Mouse (Mus musculus) adrenal gland, postnatal 25 days (tissue): ENCODE data around the gene Kcnf1. TPM values are rescaled to one million over a fixed set of nuclear protein-coding genes. Genes with fewer than 3 reads are reported as not detected.
A peak's percentile ranks its signal among the peaks of the same experiment; 100 is the strongest.

Experiments used
- DNase-seq: peaks from one replicate; pipeline ENCODE4 v3.0.0; 2021; ENCODE audit warnings: mixed read lengths
- long read RNA-seq: library from polyadenylated mRNA; stranded (forward); transcript quantifications from one replicate; pipeline ENCODE4 v2.0.0, GENCODE M21; 2021
- total RNA-seq: library from RNA; stranded (reverse); gene quantifications from 2 replicates; pipeline ENCODE4 v1.2.3, GENCODE M21; 2021

The Kcnf1 gene
- 0.21 and 0.57 TPM in 2 replicates for total RNA-seq
- long read RNA-seq: 0 reads

DNA sequence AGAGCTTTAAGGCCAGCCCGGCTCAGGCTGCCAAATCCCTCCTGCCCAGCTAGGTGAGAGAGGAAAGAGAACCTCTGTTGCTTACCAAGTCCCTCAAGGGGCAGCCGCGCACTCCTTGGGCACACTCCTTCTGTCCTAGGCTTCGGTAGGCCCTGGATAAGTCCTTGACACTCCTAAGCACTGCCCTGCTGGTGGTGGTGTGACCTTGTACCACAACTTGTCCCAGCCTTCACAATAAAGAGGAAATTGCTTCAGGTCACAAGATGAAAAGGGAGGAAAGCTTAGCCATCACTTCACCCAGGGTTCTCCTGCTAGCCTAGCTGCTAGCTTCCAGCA lies at the start of gene Kcnf1:
Gene Kcnf1, minus strand, starts transcription at position 132 of the 336 bp plus-strand sequence.
- no peak for DNase-seq

DNA sequence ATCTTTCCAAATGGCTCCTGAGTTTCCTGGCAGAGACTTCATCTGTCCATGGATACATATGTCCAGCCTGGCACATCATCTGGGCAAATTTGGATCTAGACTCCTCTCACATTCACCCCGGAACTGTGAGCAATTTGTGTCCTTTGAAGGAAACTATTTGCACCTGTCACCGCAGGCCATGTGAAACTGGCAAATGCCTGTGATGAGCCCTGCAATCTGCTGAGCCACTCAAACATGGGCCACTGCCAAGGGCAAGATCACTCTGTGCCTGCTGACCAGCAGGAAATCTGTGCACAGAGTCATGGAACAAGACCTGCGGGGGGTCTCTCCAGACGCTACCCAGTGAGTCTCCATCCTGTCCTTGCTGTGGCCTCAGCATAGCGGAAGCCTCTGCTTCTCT lies 48.3 kb upstream of the Kcnf1 start:
- DNase-seq: peak; percentile 56

- DNase-seq: no peak
Measured at GRCm38 (mm10) chr12:17223050-17223449, 46.4 kb upstream of the Kcnf1 start.

- no peak for DNase-seq
Measured at GRCm38 (mm10) chr12:17221891-17222428, 45.3 kb upstream of the Kcnf1 start.

DNA sequence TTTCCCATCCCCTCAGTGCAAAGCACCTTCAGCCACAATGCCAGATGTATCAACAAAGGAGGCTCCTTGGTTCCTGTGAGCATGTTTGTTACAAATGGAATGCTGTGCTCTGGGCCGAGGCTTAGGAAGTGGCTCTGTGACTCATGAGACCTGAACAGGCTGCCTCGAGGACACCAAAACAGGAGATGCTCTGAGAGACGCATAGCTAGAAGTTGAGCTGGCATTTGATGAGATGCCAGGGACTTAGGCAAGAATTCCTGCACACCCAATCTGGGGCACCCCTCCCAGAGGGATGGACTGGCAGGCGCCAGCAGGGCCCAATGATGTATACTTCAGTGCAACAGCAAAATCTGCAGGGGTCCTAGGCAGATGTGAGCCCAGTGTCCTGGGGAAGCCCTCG lies 43.9 kb upstream of the Kcnf1 start:
- peak; percentile 51 for DNase-seq

GRCm38 (mm10) chr12:17219107-17219506 lies 42.4 kb upstream of the Kcnf1 start:
- no peak for DNase-seq

- DNase-seq: no peak
Measured at GRCm38 (mm10) chr12:17218390-17218789, 41.7 kb upstream of the Kcnf1 start.

- peak; percentile 50 for DNase-seq
Measured at GRCm38 (mm10) chr12:17215751-17216150, 39.1 kb upstream of the Kcnf1 start.

- no peak for DNase-seq
Measured at GRCm38 (mm10) chr12:17202492-17203322, 26.0 kb upstream of the Kcnf1 start.

- DNase-seq: no peak
Measured at GRCm38 (mm10) chr12:17198621-17199020, 21.9 kb upstream of the Kcnf1 start.

GRCm38 (mm10) chr12:17194140-17194539 lies 17.5 kb upstream of the Kcnf1 start:
- DNase-seq: no peak

- DNase-seq: no peak
Measured at GRCm38 (mm10) chr12:17193311-17193710, 16.6 kb upstream of the Kcnf1 start.

GRCm38 (mm10) chr12:17192887-17193286 lies 16.2 kb upstream of the Kcnf1 start:
- DNase-seq: no peak

DNA sequence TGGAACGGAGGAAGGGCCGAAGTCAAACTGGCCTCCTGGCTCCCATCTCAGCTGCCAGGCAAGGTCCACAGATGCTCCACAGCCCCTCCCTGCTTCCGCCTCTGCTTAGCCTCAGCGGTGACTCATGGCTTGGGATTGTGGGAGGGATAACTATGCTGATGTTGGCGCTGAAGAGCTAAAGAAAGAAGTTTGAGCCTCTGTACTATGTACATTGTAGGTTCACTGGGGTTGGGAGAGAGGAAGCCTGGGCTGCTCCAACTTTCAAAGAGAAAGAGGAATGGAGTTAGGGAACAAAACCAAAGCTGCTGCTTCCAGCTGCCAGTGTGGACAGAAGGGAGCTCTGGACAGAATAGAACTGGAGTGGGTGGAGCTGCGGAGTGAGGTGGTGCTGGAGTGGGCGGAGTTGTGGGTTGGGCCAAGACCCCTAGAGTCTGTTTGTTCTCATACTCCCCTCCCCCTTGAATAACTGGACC lies 7.7 kb upstream of the Kcnf1 start:
- peak; percentile 58 for DNase-seq

DNA sequence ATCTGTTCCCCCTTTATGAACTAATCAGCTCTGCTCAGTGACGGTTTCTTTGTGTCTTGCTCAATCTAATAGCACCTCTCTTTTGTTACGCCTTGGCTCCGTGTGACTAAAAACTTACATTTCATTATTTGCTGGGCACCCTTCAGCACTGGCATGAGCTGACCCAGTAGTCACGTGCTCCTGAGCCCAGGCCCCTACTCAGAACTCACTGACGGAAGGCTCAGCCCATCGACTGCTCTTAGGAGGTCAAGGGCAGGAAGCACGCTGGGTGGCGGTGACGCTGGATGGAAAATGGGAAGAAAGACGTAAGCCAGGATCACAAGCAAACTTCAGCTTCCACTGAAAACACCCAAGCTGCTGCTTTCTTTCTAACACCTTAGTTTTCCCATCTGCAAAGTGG lies 7.1 kb upstream of the Kcnf1 start:
- DNase-seq: no peak

DNA sequence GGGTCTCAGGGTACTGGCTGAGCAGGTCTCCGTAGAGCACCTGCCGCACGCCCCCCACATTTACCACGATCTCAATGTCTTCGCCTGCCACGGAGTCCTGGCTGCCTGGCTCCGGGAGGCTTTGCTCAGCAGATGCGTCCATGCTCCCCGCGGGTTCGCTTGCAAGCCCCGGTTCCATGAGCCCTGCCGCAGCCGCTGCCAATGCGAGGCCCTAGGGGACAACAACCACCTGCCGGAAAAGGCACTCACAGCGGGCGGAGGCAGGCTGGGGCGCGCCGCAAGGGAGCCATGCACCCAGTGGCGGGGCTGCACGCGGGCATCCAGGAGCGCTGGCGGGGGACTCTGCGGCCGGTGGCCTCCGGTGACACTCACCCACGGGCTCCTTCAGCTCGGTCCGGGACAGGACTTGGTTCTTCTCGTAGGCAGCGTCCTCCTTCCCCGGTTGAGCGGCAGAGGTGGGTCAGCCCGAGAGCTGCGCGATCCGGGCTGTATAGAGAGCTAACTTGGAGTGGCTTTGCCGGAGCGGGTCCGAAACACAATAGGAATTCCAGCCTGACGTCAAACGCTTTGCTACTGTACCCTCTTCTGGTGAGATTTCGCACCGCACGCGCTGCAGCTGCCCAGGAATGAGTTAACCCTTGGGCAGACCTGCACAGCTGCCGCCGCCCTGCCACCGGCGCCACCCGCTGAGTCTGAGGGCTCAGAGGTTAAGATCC lies 489 bp downstream of the Kcnf1 start:
- DNase-seq: peak; percentile 45

DNA sequence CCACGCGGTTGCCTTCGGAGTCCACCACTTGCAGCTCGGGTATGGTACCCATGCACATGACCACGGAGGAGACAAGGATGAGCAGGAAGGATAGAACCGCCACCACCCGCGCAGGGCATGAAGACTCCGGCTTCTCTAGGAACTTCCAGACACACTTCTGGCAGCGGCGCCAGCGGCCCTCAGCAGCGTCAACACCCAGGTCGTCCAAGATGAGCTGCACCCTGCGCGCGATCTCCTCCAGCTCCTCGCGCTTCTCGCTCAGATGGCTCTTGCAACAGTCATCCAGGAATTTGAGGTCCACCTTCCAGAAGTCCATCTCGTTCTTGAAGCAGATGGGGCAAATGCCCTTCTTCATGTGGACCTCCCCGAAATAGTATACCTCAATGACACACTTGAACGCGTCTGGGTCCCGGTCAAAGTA lies 1.1 kb downstream of the Kcnf1 start:
- peak; percentile 4 for DNase-seq

- no peak for DNase-seq
Measured at GRCm38 (mm10) chr12:17175124-17175523, 1.6 kb downstream of the Kcnf1 start.

- DNase-seq: no peak
Measured at GRCm38 (mm10) chr12:17174134-17174893, 2.4 kb downstream of the Kcnf1 start.

- DNase-seq: no peak
Measured at GRCm38 (mm10) chr12:17170406-17170805, 6.3 kb downstream of the Kcnf1 start.

DNA sequence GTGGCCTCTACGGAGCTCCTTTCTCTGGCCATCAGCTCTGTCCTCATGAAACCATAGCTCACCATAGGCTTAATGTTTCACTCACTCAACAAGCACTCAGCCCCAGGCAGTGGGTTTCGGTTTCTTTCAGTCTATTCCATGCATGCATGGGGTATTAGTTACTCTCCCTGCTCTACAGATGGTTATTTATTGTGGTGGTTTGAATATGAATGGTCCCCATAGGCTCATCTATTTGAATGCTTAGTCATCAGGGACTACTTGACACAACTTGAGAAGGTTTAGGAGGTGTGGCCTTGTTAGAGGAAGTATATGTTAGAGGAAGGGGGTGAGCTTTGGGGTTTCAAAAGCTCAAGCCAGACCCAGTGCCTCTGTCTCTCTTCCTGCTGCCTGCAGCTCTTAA lies 10.6 kb downstream of the Kcnf1 start:
- no peak for DNase-seq

DNA sequence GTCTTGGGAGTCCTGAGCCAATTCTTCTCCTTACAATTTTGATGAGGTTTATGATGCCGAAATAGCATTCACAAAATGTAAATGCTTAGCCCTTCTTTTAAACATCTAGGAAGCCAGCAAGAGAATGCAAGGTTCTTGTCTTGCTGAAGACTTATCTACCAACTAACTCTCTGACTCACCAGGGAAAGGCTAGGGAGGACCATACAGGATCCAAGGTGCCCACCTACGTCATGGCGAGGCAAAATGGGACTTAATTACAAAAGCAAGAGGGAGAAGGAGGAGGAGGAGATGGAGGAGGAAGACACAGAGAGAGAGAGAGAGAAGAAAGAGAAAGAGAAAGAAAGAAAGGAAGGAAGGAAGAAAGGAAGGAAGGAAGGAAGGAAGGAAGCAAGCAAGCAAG lies 12.7 kb downstream of the Kcnf1 start:
- no peak for DNase-seq

DNA sequence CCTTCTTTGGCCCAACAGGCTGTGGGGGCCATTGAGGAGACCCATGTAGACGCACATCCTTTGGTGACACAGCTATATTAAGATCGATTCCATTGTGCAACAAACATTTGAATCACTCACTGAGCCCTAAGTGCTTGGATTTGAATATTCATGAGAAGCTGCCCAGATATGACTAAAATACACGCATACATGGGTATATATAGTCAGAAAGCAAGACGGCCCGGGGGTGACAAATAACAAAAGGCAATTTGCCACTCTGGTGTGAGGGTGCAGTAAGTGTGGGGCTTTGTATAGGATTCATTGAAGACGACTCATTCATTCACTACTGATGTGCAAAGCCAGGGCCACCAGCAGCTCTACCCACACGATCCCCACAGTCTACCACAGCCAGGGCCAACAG lies 17.1 kb downstream of the Kcnf1 start:
- no peak for DNase-seq
